Mouse (Mus musculus) small intestine, adult 2 months (tissue): ENCODE results near the gene Klk8.

Source experiments
- CTCF ChIP-seq: fragments of 200-500 bp; IDR thresholded peaks from 2 replicates; pipeline ENCODE4 v1.5.1; 2012; ENCODE audit warnings: low read depth, mild to moderate bottlenecking, control low read depth, inconsistent platforms, low read length, moderate library complexity, mixed read lengths; ENCODE audit not compliant: insufficient replicate concordance, insufficient read length; ENCODE audit errors: extremely low read depth
- POLR2A ChIP-seq: fragments of 200-500 bp; IDR thresholded peaks from 2 replicates; pipeline ENCODE4 v1.6.1; 2012; ENCODE audit warnings: low read depth, mild to moderate bottlenecking, control low read depth, inconsistent platforms, low read length, moderate library complexity

DNA sequence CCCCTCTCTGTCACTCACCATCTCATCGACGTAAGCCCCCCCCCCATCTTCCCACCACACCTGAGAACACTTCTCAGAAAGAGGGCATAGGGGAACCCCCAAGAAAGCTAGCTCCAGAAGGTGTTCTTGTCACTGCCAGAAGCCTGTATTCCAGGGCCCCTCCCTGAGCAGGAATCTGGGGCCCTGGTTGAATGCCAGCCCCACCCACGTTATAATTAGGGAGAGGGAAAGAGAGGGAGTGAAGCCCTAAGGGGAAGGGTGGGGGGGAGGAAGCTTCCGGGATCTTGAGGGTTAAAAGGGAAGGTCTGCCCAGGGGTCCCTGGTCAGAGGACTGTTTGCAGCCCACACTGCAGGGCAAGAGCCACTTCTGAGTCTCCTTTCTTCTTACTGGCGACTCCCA is 16.6 kb upstream of the Klk8 start, which contains the start of gene Klk10:
- TF ChIP-seq POLR2A (no peak), CTCF (no peak)
